Mouse (Mus musculus): Measurements from ENCODE around the gene Gm49416.
"Not testable (repeated sequence)": the region's sequence is repeated elsewhere in the genome, so short reads cannot be mapped to it uniquely, and the experiment has no call there.

Gm49416 gene

GRCm38 (mm10) chr19:8875031-8875430, 13.7 kb upstream of the Gm49416 start:
- no peak for DNase-seq (ENCODE audit: low spot score)

GRCm38 (mm10) chr19:8880311-8881033, 8.3 kb upstream of the Gm49416 start, which contains the start of gene Uqcc3:
Gene Uqcc3, minus strand, starts transcription at chr19:8880923.
- DNase-seq (ENCODE audit: low spot score): peak; percentile 89

- no peak for DNase-seq (ENCODE audit: low spot score)
These were observed 7.7 kb upstream of the Gm49416 start for GRCm38 (mm10) chr19:8881034-8881392.

GRCm38 (mm10) chr19:8883616-8884015, 5.1 kb upstream of the Gm49416 start, which contains the start of the genes Lbhd1 and Gm49403:
Gene Lbhd1, plus strand, starts transcription at chr19:8883732.
Gene Gm49403, plus strand, starts transcription at chr19:8883930.
- DNase-seq (ENCODE audit: low spot score): no peak

- no peak for DNase-seq (ENCODE audit: low spot score)
These were observed 1.7 kb upstream of the Gm49416 start for GRCm38 (mm10) chr19:8886916-8887584.

GRCm38 (mm10) chr19:8887585-8888463, 902 bp upstream of the Gm49416 start:
- no peak for DNase-seq (ENCODE audit: low spot score)

GRCm38 (mm10) chr19:8892829-8893766, 4.4 kb downstream of the Gm49416 start, which contains the start of gene Ints5:
Gene Ints5, plus strand, starts transcription at chr19:8893005.
- peak; percentile 84 for DNase-seq (ENCODE audit: low spot score)

GRCm38 (mm10) chr19:8895397-8895960, 6.8 kb downstream of the Gm49416 start:
- no peak for DNase-seq (ENCODE audit: low spot score)

GRCm38 (mm10) chr19:8896231-8896630, 7.5 kb downstream of the Gm49416 start:
- DNase-seq (ENCODE audit: low spot score): not testable (repeated sequence)

GRCm38 (mm10) chr19:8897211-8897864, 8.6 kb downstream of the Gm49416 start:
- not testable (repeated sequence) for DNase-seq (ENCODE audit: low spot score)

GRCm38 (mm10) chr19:8897865-8898495, 9.3 kb downstream of the Gm49416 start, which contains the start of gene Ganab:
Gene Ganab, plus strand, starts transcription at chr19:8898071.
- DNase-seq (ENCODE audit: low spot score): peak; percentile 97

- DNase-seq (ENCODE audit: low spot score): no peak
These were observed 9.8 kb downstream of the Gm49416 start for GRCm38 (mm10) chr19:8898576-8898975.

GRCm38 (mm10) chr19:8899079-8899478, 10.4 kb downstream of the Gm49416 start:
- DNase-seq (ENCODE audit: low spot score): no peak

GRCm38 (mm10) chr19:8903412-8903811, 14.7 kb downstream of the Gm49416 start:
- no peak for DNase-seq (ENCODE audit: low spot score)

GRCm38 (mm10) chr19:8908531-8908930, 19.8 kb downstream of the Gm49416 start:
- no peak for DNase-seq (ENCODE audit: low spot score)

- no peak for DNase-seq (ENCODE audit: low spot score)
These were observed 23.1 kb downstream of the Gm49416 start for GRCm38 (mm10) chr19:8911810-8912209.

GRCm38 (mm10) chr19:8914212-8914611, 25.5 kb downstream of the Gm49416 start:
- no peak for DNase-seq (ENCODE audit: low spot score)

GRCm38 (mm10) chr19:8919000-8919399, 30.3 kb downstream of the Gm49416 start:
- no peak for DNase-seq (ENCODE audit: low spot score)

- no peak for DNase-seq (ENCODE audit: low spot score)
These were observed 31.0 kb downstream of the Gm49416 start for GRCm38 (mm10) chr19:8919684-8920072.
